Mouse (Mus musculus) heart, postnatal 0 days (tissue): Measurements from ENCODE around the gene Cavin2.

ENCODE experiments used
- CTCF ChIP-seq: IDR thresholded peaks from 2 replicates; pipeline ENCODE4 v1.5.1; 2016; ENCODE audit warnings: antibody characterized with exemption, control low read depth, low read depth
- EP300 ChIP-seq: IDR thresholded peaks from 2 replicates; pipeline ENCODE4 v1.6.1; 2016; ENCODE audit warnings: antibody characterized with exemption, low read depth

GRCm38 (mm10) chr1:51277879-51278567 lies 10.9 kb upstream of the Cavin2 start:
- no peak for TF ChIP-seq CTCF
- TF ChIP-seq EP300: no peak
